Mouse (Mus musculus) cortical plate, adult 2 months (tissue): ENCODE measurements around the gene Mtf1.

Experiments used
- CTCF ChIP-seq: fragments of 200-500 bp; IDR thresholded peaks from 2 replicates; pipeline ENCODE4 v1.5.1; 2011; ENCODE audit warnings: mild to moderate bottlenecking, control low read depth, low read length; ENCODE audit not compliant: insufficient read depth; ENCODE audit errors: extremely low read depth
- POLR2A ChIP-seq: fragments of 200-500 bp; IDR thresholded peaks from 2 replicates; pipeline ENCODE4 v1.6.1; 2011; ENCODE audit warnings: mild to moderate bottlenecking, low read length, control low read depth; ENCODE audit not compliant: insufficient read depth; ENCODE audit errors: extremely low read depth

DNA sequence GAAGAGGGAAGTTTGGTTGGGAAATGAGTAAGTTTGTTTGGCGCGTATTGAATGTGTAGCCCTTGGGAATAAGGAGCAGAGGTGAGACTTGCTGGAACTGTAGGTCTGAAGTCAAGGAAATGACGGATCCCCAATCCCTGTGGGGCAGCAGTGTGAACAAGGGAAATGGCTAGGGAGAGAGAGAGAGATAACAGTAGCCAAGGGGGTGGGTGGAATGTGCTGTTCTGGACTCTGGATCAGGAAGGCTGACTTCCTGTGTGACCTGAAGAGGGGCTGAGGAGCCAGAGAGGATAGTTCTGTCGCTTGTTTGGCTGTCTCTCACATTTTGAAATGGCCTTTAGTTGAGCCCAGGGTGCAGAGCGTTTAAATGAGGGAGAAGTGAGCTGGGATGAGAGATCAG lies 6.6 kb downstream of the Mtf1 start:
- no peak for TF ChIP-seq CTCF
- TF ChIP-seq POLR2A, result no peak
